Mouse (Mus musculus): Measurements from ENCODE around the gene Cep55.

GRCm38 (mm10) chr19:38086948-38087551 lies 32.2 kb downstream of the Cep55 start:
- no peak for TF ChIP-seq POLR2A (IDR thresholded peaks at IDR 0.05; ENCODE audit: extremely low read depth, insufficient read depth, low read length)
- TF ChIP-seq CTCF (IDR thresholded peaks at IDR 0.05; ENCODE audit: low read depth, low read length), result peak; percentile 85

Data from liver, adult 2 months (tissue).